Mouse (Mus musculus) mature B cell (primary cell): ENCODE measurements around the gene Hoxb8.

Source experiments
- in situ Hi-C: fragments of 300-500 bp; cut with MboI; formaldehyde crosslinking; loops from 2 replicates; pipeline ENCODE4 v1.14.3; 2019

The Hoxb8 gene

DNA sequence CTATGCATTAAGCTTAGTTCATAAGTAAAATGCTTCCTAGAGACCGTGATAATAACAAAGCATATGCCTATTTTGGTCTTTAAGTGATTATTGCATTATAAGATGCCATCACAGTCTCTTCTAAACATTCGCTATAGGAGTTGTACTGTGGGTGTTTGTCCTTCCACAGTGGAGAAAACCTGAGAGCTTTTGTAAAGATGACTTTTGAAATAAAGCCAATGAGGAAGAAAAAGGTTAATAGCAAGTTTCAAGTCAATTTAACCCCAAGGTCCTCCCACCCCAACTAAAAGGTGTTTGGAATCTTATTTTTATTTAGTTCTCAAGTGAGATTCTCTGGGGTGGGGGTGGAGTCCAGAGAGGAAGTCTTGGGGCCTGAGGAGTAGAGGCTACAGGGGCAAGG lies 31.4 kb downstream of the Hoxb8 start:
- in situ Hi-C loops, result no loop called here

DNA sequence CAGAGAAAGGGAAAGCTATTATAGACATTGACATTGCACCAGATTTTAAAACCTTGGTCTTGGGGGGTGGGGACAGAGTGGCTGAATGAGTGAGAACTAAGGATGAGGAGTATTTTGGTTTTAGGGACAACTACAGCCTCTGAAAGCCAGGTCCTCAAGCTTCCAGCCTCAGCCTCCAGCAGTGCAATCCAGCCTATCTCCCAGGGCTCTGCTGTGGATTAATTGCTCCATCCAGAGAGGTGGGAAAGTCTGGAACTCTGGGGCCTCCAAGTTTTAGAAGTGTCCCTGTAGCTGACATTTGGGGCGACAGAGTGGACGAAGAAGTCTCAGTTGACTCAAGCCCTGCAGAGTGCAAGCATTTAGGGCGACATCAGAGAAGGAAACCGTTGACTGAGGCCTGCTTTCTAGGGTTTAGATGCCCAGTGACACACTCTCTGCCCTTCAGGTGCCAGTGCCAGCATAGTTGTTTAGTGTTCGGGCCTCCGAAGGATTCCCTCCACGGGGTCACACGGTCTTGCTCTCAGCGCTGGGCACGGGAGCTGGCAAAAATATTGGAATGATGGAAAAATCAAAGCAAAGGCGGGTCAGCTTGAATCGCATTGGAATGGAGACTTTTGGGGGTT lies 32.2 kb downstream of the Hoxb8 start:
- in situ Hi-C loops, result no loop called here

DNA sequence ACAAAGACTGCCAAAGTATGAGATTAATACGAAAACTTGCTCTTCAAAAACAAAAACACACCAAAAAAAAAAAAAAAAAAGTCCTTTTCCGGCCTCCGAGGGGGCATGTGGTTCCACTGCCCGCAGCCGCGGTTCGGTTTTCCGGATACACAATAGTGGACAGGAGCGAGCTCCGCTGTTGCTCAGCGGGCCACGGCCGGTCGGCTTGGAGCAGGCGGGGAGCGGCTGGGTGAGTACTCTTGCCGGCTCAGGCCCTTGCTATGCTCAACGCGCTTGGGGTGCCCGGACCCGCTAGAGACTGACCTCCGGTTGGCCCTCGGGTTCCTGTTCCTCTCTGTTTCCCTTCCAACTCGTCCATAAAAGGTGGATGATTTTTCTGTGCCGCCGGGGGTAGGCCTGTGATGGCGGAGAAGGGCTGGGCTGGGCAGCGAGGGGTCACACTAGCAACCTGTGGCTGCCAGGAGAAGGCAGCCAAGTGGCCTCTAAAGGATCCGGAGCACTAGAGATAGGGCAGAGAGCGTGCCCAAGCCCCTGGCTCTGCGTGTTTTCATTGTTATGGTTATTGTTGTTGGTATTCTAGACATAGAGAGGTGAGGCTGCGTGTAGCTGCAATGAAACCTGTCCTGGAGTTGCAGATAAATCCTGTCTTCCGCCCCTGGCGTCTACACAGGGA lies 33.1 kb downstream of the Hoxb8 start:
- in situ Hi-C loops, result no loop called here

DNA sequence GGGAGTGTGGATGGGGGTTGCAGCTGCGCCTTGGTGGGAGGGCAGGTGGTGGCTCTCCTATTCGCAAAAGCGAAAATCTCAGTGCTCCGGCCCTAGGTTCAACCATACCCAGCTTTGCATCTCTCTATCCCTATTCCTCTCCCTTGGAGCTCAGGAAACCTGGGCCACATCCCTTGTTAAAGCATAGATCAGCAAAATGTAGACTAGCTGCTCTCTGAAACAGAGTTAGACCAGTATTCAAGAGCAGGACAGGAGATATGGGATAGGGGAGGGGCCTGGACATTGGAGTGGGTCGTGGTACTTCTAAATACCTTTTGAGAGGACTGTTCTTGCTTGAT lies 33.6 kb downstream of the Hoxb8 start:
- in situ Hi-C loops, result no loop called here

DNA sequence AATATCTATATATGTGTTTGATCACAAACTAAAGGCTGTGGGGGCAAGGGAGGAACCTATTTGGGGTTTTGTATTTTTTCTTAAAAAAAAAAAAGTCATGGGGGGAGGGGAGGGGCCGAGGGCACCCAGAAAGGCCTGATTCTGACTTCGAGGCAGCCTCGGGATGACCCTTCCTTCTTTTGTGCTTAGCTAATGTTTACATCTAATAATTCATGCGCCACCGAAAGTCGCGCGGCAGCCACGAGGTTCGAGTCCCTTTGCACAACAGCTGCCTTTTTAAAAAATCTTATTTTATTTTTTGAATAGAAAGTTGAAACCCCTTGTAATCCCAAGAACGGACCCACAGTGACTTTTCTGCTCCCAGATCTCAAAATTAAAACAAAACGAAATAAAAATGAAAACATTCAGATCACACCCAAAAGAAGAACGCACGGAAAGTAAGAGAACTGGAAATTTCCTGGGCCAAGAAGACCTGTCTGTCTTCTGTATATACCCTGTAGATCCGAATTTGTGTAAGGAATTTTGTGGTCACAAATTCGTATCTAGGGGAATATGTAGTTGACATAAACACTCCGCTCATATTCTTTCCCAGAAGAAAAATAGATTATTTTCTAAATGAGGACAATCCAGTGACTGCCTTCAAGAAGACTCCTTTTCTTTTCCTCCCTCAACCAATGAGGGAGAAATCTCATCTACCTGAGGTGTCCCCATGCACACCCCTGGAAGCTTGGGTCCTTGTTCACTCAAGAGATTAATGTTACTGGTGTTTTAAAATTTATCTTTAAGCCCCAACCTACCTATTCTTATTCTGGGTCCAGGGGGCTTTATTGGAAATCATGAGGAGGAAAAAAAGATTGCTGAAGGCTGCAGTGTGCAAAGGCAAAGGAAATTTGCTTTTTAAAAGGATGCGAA lies 35.2 kb downstream of the Hoxb8 start:
- in situ Hi-C loops, result no loop called here

DNA sequence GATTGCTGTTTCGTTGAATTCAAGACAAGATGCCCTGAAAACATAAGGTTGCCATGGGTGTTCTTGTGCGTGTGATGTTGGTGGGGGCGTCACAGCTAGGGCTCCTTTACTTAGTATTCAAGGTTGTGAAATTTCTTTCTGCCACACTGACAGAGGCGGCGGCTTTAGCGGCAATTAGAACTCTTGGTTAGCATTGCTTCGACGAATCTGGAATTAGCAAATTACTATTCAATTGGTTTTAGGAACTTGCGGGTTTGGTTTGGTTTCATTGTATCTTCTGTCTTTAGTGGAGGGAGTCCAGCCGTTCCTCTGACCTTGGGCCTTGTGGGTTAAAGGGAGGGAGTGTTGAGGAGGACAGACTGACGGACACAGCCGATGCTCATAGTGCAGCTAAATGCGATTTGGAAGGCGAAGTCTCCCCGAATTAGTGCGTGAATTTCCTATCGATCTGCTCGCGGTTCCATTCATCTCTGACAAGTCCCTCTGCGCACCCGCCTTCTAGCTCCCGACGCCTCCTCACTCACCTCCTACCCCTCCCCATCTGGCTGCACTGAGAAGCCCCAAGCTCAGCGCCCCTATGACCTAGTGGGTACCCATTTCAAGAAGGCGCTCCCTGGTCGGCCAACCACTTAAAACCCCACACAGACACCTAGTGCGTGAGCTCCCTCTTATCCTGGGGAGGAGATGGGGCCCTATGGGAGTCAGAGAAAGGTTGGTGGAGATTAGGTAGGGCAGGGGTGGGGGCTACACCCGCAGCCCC lies 36.1 kb downstream of the Hoxb8 start, which contains the start of gene Hoxb4:
Gene Hoxb4, plus strand, starts transcription at position 660 of the 760 bp plus-strand sequence.
- in situ Hi-C loops, result no loop called here

DNA sequence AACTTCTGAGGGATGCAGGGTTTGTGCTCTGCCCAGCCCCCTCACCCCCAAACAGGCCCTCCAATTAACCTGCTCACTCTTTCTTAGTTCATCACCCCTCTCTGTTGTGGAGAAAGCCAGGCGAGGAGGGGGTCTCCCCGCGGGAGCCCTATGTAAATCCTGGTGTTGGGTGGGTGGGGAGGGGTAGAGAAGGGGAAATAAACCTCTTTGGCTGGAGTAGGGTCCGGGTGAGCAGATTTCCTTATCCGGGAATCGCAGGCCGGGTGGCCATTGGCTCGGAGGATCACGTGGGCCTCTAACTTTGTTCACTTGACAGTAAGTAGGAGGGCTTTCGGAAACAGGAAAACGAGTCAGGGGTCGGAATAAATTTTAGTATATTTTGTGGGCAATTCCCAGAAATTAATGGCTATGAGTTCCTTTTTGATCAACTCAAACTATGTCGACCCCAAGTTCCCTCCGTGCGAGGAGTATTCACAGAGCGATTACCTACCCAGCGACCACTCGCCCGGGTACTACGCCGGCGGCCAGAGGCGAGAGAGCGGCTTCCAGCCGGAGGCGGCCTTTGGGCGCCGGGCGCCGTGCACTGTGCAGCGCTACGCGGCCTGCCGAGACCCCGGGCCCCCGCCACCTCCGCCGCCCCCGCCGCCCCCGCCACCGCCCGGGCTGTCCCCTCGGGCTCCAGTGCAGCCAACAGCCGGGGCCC lies 36.8 kb downstream of the Hoxb8 start:
- in situ Hi-C loops, result no loop called here

DNA sequence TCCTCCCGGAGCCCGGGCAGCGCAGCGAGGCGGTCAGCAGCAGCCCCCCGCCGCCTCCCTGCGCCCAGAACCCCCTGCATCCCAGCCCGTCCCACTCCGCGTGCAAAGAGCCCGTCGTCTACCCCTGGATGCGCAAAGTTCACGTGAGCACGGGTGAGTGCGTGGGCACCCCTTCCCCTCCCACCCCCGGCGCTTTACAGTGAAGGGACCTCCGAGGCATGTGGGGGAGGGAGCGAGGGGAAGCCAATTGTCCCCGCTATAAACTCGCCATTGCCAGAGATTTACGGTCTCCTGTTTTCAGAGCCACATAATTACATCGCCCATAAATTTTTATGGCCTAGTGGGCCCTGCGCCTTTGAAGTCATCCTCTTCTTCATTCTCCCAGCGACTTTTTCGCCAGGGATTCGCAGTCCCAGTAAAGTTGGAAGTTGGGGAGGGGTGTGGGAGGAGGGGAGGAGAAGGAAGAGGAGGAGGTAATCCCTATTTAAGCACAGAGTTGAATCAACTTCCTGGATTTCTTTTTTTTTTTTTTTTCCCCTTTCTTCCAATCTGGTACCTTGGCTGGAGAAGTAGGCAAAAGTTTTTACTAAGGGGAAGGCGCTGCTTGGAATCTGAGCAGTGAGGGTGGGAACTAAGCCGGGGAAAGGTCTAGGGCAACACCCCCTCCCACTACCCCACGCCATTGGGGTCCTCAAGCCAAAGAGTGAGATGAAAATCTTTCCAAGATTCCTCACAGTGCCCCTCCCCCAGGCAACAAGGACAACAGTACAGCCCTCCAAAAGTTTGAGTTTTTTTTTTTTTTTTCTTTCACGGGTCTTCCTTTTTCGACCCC lies 37.6 kb downstream of the Hoxb8 start:
- in situ Hi-C loops, result no loop called here

DNA sequence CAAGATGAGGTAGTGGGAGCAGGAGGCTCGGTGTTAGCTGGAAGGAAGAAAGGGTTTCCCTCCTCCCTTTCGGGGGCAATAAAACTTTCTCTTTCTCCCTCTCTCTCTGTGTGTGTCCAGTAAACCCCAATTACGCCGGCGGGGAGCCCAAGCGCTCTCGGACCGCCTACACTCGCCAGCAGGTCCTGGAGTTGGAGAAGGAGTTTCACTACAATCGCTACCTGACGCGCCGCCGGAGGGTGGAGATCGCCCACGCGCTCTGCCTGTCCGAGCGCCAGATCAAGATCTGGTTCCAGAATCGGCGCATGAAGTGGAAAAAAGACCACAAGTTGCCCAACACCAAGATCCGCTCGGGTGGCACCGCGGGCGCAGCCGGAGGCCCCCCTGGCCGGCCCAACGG lies 38.2 kb downstream of the Hoxb8 start:
- in situ Hi-C loops, result no loop called here

DNA sequence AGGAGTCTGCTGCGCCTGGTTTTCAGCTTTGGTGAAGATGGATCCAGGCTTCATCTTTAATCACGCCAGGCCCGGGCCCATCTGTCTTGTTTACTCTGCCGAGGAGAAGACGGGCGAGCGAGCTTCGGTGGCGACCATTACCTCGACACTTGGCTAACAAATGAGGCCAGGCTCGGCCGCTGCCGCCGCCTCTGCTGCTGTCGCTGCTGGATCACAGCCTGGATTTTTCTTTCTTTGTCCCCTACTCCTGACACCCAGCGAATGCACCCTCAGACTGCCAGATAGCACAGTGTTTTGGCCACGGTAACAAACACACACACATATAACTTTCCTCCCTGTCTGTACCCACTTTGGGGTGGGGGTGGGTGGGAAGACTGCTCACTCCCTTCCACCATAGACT lies 39.0 kb downstream of the Hoxb8 start:
- in situ Hi-C loops, result no loop called here

DNA sequence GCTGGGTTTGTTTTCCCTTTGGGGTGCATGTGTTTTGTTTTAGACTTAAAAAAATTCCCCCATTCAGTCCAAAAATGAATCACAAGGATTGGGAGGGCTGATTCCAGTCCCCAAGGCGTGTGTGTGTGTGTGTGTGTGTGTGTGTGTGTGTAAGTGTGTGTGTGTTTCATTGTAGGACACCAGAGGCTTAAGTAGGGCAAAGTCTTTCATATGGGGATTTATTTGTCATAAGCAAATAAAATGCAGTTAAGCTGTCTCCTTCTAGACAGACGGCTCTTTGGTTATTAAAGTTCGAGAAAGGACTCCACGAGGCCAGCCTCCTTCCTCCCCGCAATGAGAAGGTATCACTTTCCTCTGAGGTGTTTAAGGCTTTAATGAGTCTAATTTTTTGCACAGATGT lies 40.1 kb downstream of the Hoxb8 start:
- in situ Hi-C loops, result no loop called here

DNA sequence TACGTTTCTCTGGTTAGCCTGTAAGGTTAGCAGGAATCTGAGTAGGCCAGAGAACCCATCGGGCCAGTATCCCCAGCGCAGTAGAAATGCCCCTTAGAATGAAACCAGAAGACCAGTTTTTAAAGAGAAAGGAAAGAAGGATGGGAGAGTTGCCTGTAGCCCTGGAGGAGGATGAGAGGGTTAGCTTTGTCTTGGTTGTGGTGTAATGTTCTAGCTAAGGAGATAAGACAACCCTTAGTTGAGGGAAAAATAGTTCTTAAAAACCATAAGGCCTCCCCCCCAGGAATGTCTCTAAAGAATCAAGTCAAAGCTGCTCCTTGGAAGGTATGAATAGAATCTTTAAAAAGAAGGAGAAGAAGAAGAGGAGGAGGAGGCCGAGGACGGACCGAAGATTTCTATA lies 41.0 kb downstream of the Hoxb8 start:
- in situ Hi-C loops, result no loop called here

DNA sequence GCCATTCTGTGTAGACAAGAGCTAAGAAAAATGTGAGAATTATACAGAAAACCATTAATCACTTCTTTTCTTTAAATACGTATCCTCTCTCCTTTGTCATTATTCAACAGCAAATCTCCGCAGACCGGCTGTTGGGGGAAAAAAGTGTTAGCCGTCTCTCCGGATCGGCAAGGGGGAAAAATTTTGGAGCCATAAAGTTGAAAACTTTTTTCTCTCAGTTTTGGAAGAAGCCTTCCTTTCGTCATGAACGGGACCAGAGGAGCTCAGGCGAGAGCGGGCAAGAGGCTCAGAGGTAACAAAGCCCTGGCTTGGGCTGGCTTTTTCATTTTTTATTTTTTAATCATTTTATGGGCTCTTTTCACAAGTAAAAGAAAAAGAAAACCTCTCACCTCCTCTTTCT lies 41.4 kb downstream of the Hoxb8 start, which contains the start of gene Hoxb3:
Gene Hoxb3, plus strand, starts transcription at position 173 of the 400 bp plus-strand sequence.
- in situ Hi-C loops, result no loop called here

DNA sequence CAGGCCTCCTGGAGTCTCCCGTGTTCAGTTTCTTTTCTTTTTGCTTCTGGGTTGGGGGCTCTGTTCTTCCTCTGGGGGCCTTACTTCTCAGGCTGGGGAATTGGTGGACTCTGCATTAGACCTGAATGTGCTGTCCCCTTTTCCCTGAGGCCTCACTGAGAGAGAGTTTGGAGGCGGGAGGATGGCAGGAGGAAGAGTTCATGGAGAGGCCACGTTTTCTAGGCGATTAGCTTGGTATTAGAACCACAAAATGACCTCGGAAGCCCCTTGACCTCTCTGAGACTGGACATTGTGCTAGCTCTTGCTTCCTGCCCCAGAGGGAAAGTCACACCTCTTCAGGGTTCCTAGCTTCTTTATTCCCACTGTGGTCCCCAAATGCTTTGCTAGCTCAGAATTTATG lies 42.4 kb downstream of the Hoxb8 start:
- in situ Hi-C loops, result no loop called here

DNA sequence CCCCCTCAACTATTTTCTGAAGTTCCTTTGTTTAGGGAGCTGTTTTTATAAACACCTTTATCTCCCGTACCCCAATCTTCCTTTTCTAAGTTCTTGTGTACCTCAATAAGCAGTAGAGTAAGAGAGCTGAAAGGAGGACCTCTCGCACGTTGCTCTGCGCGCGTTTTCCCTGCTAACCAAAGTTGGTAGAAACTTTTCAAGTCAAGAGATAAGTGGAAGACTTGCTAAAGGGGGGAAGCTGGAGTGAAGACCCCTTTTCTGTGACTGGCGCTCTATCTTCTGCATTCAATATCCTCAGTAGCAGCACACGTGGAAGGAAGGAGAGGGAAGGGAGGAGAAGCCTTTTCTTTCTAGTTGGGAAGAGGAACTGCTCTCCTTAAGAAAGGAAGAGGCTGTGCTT lies 43.3 kb downstream of the Hoxb8 start:
- in situ Hi-C loops, result no loop called here

DNA sequence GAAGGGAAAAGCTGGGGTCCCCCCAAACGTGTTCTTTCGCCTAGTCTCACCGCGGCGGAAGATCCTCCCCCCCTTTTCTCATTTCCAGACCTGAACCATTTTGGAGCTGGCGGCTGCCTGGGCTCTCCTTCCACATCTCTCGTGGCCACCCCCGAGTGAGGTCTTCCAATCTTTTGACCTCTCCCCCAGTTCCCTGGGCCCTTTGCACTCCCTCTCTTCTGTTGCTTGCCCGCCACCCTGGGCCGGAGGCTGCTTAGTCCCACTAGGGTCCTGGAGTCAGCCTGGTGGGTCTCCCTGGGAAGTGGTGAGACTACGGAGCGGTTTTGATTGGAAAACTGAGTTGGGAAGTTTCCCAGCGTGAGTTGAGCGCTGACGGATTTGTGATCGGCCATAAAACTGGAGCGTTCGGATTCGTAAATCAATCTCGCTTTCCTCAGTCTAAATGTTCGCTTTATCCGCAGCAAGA lies 44.1 kb downstream of the Hoxb8 start:
- in situ Hi-C loops, result no loop called here

DNA sequence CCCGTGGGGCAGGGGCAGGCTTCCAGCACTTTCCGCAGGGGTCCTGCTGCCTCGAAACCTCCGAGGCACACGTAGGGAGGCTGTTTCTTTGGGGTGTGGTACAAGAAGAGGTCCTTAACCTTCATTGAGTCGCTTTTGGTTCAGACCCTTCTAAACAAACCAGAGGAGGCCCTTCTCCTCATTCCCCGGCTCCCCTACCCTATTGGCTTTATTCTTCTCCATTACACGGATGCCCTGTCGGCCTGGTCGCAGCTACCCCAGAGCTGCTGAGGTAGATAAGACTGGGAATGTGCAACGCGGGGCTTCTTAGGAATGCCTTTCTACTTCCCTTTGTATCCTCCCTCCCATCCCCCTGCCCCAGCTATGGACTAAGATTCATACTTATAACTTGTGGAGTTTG lies 45.0 kb downstream of the Hoxb8 start:
- in situ Hi-C loops, result no loop called here

DNA sequence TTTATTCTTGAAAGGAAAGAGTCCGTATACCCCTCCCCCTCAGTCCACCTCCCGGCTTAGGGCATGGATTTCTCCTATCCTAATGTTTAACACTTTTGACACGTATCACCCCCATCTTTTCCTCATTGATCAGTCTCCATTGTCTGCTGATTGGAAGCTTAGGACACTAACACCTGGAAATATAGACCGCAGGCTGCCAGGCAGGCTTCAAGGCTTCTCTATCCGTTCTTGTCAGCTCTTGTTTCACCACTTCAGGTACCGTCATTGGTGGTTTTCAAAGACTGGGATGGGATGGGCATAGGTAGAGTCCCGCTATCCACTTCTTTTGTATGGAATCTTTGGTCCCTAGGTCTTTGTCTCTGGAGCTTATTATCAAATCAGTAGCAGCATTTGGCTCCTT lies 45.4 kb downstream of the Hoxb8 start:
- in situ Hi-C loops, result no loop called here

DNA sequence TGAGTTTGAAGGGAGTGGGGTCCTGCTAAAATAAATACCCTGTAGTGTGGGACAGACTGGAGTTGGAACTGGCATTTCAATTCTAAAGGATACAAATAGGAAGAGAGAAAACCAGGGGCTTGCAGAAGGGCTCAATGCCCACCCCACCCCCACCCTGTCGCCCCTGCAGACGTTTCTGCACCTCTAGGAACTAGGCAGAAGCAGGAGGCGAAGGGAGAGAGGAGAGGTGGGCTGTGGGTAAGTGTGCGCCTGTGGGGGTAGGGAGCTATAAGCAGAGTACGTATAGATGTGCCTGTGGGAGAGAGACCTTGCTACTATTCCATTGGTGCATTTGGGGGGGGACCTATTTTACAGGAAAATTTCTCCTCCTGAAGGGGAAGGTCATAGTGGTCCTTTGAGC lies 46.0 kb downstream of the Hoxb8 start:
- in situ Hi-C loops, result no loop called here

DNA sequence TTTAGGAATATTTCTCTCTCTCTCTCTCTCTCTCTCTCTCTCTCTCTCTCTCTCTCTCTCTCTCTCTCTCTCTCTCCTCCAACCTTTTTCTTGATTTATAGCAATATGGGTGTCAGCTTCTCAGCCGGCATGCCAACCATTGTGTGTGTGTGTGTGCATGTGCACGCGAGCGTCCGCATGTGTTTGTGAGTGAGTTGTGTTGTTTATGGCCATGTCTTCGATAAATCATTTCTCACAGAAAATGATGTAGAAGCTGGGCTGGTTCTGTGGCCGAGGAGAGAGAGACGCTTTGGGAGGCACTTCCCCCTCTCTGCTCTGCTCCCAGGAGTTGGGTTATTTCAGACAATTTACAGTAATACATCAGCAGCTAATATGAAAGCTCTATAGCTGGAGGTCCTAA lies 46.9 kb downstream of the Hoxb8 start:
- in situ Hi-C loops, result no loop called here

DNA sequence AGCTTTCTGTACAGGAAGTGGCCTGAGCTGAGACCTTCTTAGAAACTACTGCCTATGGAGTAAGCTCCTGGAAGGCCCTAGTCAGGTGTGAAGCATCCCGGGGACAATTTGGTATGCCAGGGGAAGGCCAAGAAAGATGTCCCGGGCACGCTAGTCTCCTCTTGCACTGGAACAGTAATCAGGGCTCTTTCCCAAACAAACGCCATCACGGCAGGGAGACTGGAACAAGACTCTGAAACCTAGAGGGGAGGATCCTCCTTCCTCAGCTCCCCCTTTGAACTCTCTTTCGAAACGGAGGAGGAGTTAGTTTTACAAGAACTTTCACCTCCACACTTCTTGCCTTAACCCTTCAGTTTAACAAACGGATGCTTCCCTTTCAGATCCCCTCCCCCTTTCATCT lies 50.4 kb downstream of the Hoxb8 start:
- in situ Hi-C loops, result no loop called here
